Mouse (Mus musculus): Measurements from ENCODE around the gene Entr1.

Gene Entr1

GRCm38 (mm10) chr2:26389154-26389690, at the start of gene Entr1, which contains the start of gene Pmpca:
Gene Entr1 (minus strand): TSS chr2:26389316.
Gene Pmpca (plus strand): TSS chr2:26389339.
- peak; percentile 87 for DNase-seq

- no peak for DNase-seq
Measured at GRCm38 (mm10) chr2:26438373-26438772, 49.3 kb upstream of the Entr1 start.

GRCm38 (mm10) chr2:26437221-26437620, 48.1 kb upstream of the Entr1 start:
- no peak for DNase-seq

- no peak for DNase-seq
Measured at GRCm38 (mm10) chr2:26434791-26435572, 45.9 kb upstream of the Entr1 start.

- DNase-seq, result no peak
Measured at GRCm38 (mm10) chr2:26429851-26430250, 40.7 kb upstream of the Entr1 start.

- DNase-seq, result no peak
Measured at GRCm38 (mm10) chr2:26424541-26424940, 35.4 kb upstream of the Entr1 start.

- DNase-seq, result no peak
Measured at GRCm38 (mm10) chr2:26423086-26423485, 34.0 kb upstream of the Entr1 start.

- no peak for DNase-seq
Measured at GRCm38 (mm10) chr2:26421969-26422368, 32.9 kb upstream of the Entr1 start.

- DNase-seq, result no peak
Measured at GRCm38 (mm10) chr2:26418120-26418519, 29.0 kb upstream of the Entr1 start.

- no peak for DNase-seq
Measured at GRCm38 (mm10) chr2:26417066-26417465, 27.9 kb upstream of the Entr1 start.

GRCm38 (mm10) chr2:26410931-26411411, 21.9 kb upstream of the Entr1 start:
- DNase-seq, result no peak

GRCm38 (mm10) chr2:26410091-26410490, 21.0 kb upstream of the Entr1 start:
- no peak for DNase-seq

GRCm38 (mm10) chr2:26409362-26409761, 20.2 kb upstream of the Entr1 start:
- no peak for DNase-seq

GRCm38 (mm10) chr2:26408515-26409356, 19.6 kb upstream of the Entr1 start, which contains the start of gene Inpp5e:
Gene Inpp5e (minus strand): TSS chr2:26409203.
- peak; percentile 99 for DNase-seq

GRCm38 (mm10) chr2:26403306-26403705, 14.2 kb upstream of the Entr1 start:
- no peak for DNase-seq

GRCm38 (mm10) chr2:26402265-26402664, 13.1 kb upstream of the Entr1 start:
- DNase-seq, result no peak

- DNase-seq, result no peak
Measured at GRCm38 (mm10) chr2:26401023-26401422, 11.9 kb upstream of the Entr1 start.

- no peak for DNase-seq
Measured at GRCm38 (mm10) chr2:26400296-26400695, 11.2 kb upstream of the Entr1 start.

GRCm38 (mm10) chr2:26399647-26400046, 10.5 kb upstream of the Entr1 start:
- no peak for DNase-seq

- DNase-seq, result no peak
Measured at GRCm38 (mm10) chr2:26398978-26399377, 9.9 kb upstream of the Entr1 start.

- DNase-seq, result no peak
Measured at GRCm38 (mm10) chr2:26391617-26392016, 2.5 kb upstream of the Entr1 start.

GRCm38 (mm10) chr2:26390954-26391353, 1.8 kb upstream of the Entr1 start:
- no peak for DNase-seq

GRCm38 (mm10) chr2:26388682-26389153, 398 bp downstream of the Entr1 start:
- DNase-seq, result no peak
